ENCODE assay signal across 22 mouse cellular contexts in genomic region chr9:65928456-65928855, GRCm38 (mm10).
"Had no signal": no experiment of that assay in that cellular context is flagged by ENCODE, and none has a peak within 500 bp of the region (broad histone marks: within the 10 kb centered on the region; RNA-seq: fewer than 3 reads in every experiment).

No protein-coding gene starts in this region.

- H3K36me3 ChIP-seq: lung, embryonic 15.5 days; midbrain, embryonic 10.5 days; neural tube, embryonic 13.5 days; neural tube, embryonic 15.5 days had no signal

- H3K27ac ChIP-seq: lung, embryonic 15.5 days; macrophage; midbrain, embryonic 10.5 days; midbrain, embryonic 12.5 days; neural tube, embryonic 13.5 days; neural tube, embryonic 15.5 days had no signal

- H3K9me3 ChIP-seq: lung, embryonic 15.5 days; midbrain, embryonic 10.5 days; midbrain, embryonic 12.5 days; neural tube, embryonic 13.5 days; neural tube, embryonic 15.5 days had no signal

- H3K4me3 ChIP-seq: lung, embryonic 15.5 days; midbrain, embryonic 10.5 days; midbrain, embryonic 12.5 days; myocyte; neural tube, embryonic 13.5 days; neural tube, embryonic 15.5 days had no signal

- DNase-seq: liver, postnatal 0 days; lung, adult 2 months; lung, postnatal 14 days; lung, postnatal 36 days; midbrain, embryonic 14.5 days; retina, postnatal 1 day; right cerebral cortex, adult 18-20 months; right cerebral cortex, postnatal 25 days; right cerebral cortex, postnatal 4 days; spleen, adult 18-20 months; thymus, adult 18-20 months; thymus, postnatal 25 days; thymus, postnatal 4 days had no signal

- ATAC-seq: liver, postnatal 0 days; lung, postnatal 0 days; midbrain, embryonic 16.5 days had no signal

- H3K4me1 ChIP-seq: lung, embryonic 15.5 days; midbrain, embryonic 10.5 days; midbrain, embryonic 12.5 days; neural tube, embryonic 13.5 days; neural tube, embryonic 15.5 days had no signal

- H3K27me3 ChIP-seq: lung, embryonic 15.5 days; midbrain, embryonic 12.5 days; neural tube, embryonic 13.5 days; neural tube, embryonic 15.5 days had no signal

- H3K9ac ChIP-seq: liver, postnatal 0 days; lung, embryonic 15.5 days; midbrain, embryonic 12.5 days; neural tube, embryonic 13.5 days; neural tube, embryonic 15.5 days had no signal

- H3K4me2 ChIP-seq: lung, embryonic 15.5 days; midbrain, embryonic 12.5 days; neural tube, embryonic 13.5 days; neural tube, embryonic 15.5 days had no signal
